Mouse (Mus musculus): ENCODE data around the gene Rnf41.

Gene Rnf41

GRCm38 (mm10) chr10:128433417-128433816 is 22.0 kb downstream of the Rnf41 start:
- no peak for DNase-seq

- DNase-seq, result no peak
Observed at GRCm38 (mm10) chr10:128434681-128435080, 23.2 kb downstream of the Rnf41 start.

- DNase-seq, result no peak
Observed at GRCm38 (mm10) chr10:128435186-128435823, 23.8 kb downstream of the Rnf41 start.

- DNase-seq, result no peak
Observed at GRCm38 (mm10) chr10:128435873-128436272, 24.4 kb downstream of the Rnf41 start.

GRCm38 (mm10) chr10:128436376-128436775 is 24.9 kb downstream of the Rnf41 start:
- DNase-seq, result no peak

- DNase-seq, result no peak
Observed at GRCm38 (mm10) chr10:128438675-128439279, 27.3 kb downstream of the Rnf41 start.

- no peak for DNase-seq
Observed at GRCm38 (mm10) chr10:128440407-128440806, 28.9 kb downstream of the Rnf41 start.

- DNase-seq, result no peak
Observed at GRCm38 (mm10) chr10:128441324-128442119, 30.1 kb downstream of the Rnf41 start.

GRCm38 (mm10) chr10:128442718-128443117 is 31.3 kb downstream of the Rnf41 start:
- DNase-seq, result no peak

GRCm38 (mm10) chr10:128444354-128444753 is 32.9 kb downstream of the Rnf41 start:
- DNase-seq, result no peak

- no peak for DNase-seq
Observed at GRCm38 (mm10) chr10:128445407-128445806, 34.0 kb downstream of the Rnf41 start.

GRCm38 (mm10) chr10:128451014-128451413 is 39.6 kb downstream of the Rnf41 start:
- no peak for DNase-seq

- DNase-seq, result no peak
Observed at GRCm38 (mm10) chr10:128454471-128454870, 43.0 kb downstream of the Rnf41 start.

GRCm38 (mm10) chr10:128455280-128455679 is 43.8 kb downstream of the Rnf41 start:
- DNase-seq, result peak; percentile 64

GRCm38 (mm10) chr10:128457676-128458075 is 46.2 kb downstream of the Rnf41 start:
- no peak for DNase-seq

- DNase-seq, result peak; percentile 93
Observed at GRCm38 (mm10) chr10:128458348-128458718, 46.9 kb downstream of the Rnf41 start.

- peak; percentile 84 for DNase-seq
Observed at GRCm38 (mm10) chr10:128458719-128459408, 47.4 kb downstream of the Rnf41 start, which contains the start of gene Smarcc2. Gene Smarcc2 (plus strand): TSS chr10:128459248.

- DNase-seq, result peak; percentile 40
Observed at GRCm38 (mm10) chr10:128459409-128460269, 48.2 kb downstream of the Rnf41 start.

GRCm38 (mm10) chr10:128460270-128460630 is 48.8 kb downstream of the Rnf41 start:
- DNase-seq, result no peak

GRCm38 (mm10) chr10:128474366-128474765 is 62.9 kb downstream of the Rnf41 start:
- DNase-seq, result no peak

GRCm38 (mm10) chr10:128486370-128486769 is 74.9 kb downstream of the Rnf41 start:
- no peak for DNase-seq
